Mouse (Mus musculus) thymus, postnatal 10 days (tissue): ENCODE measurements around the gene H2al2a.
"Not testable (repeated sequence)": the region's sequence is repeated elsewhere in the genome, so short reads cannot be mapped to it uniquely, and the experiment has no call there.

ENCODE experiments used
- DNase-seq, 2 experiments: peaks; one replicate each; pipeline ENCODE4 v3.0.0; 2021; ENCODE audit warnings: low spot score in 2 of 2

The H2al2a gene

GRCm38 (mm10) chr2:18028140-18029021, 31.6 kb upstream of the H2al2a start:
- peak; percentile 27 to 49 for DNase-seq

DNA sequence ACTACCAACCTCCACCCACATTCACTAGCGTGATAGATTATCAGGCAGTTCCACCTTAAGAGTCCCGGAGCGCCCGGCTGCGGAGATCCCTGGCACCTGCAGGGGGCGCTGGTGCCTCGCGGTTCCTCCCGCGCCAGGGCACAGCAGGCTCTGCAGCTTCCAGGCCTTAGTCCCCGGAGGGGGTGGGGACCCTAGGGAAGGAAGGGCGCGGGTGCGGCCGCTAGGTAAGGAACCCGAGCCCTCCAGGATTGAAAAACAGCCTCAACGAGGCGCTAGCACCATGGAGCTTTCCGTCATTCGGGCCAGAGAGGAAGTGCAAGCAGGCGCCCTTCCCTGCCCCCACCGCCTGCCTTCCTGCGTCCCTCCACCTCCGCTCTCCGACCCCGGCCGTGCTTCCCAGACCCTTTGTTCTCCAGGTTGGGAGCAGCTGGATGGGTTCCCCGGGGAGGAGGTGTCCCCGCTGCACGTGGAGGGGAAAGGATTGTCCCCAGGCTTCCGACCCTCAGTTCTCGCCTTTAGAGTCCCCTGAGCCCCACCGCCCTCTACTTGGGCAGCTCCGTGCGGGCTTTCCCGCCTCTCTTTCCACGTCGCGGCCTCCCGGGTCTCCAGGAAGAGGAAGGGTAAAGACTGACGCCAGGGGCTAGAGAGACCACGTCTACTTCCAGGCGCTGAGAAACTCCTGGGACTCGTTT, 30.8 kb upstream of the H2al2a start:
- peak; percentile 84 to 93 for DNase-seq

DNA sequence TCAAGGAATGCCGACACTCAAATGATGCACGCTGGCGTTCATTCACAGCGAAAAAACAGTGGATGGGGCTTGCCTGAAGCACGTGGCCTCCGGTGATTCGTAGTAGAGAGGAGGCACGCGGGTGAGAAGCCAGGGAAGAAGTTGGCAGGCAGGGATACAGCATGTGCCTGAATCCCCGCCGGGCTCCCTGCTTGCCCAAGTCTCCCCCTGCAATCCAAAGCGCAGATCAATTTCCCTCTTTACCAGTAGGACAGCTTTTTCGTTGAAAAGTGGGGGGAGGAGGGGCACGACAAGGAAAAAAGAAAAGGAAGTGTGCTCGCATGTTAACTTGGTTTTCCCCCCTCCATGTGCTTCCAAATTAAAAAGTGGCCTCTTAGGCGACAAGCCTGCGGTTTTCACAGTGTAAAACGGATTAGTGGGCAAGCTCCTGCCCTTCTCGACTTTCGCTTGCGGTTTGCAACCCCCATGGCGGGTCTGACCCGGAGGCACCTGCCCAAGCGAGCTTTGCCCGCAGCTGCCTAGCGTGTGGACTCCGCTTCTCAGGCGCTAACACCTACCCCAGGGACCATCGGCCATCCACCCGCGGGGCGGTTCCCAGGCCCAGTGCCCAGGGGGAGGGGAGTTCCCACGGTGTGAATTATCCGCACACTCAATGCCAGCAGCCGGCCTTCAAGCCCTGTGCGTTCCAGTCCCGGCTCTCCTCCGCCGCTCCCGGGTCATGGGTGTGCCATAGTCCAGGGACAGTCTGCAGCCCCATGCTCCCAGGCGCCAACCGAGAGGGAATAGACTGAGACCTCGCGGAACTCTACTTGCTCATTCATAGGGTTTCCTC, 29.6 kb upstream of the H2al2a start:
- DNase-seq: peak; percentile 17 to 18

DNA sequence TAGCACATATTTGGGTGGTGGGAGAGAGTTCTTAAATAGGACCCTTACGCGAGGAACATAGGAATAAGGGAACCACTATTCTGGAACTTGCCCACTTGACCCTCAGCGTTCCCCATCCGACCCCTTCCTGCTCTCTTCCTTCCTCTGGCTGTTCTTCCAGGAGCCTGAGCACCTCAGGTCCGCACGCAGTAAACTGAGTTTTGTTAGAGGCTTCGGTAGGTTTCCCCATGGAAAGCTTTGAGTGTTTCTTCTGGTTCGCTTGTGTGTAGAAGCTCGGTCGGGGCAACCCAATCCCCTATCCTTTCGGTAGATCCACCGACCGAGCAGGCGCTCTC, 29.0 kb upstream of the H2al2a start:
- DNase-seq: no peak

DNA sequence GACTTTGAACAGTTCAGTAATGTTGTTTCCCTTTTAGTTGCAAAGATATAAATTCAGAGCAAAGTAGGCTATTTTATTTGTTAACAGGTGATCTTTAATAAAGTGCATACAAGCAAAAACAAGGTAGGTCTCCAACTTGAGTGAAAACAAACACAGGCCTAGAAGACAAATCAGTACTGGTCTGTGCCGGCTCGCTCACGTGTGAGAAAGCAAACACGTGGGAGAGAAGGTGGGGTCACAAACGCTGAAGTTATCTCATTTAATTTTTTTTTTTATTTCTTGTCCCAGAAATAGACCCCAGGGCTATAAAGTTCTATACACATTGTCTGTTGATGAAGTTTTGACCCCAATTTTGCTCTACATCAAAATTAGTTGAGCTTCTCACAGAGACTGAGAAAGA, 28.4 kb upstream of the H2al2a start:
- DNase-seq: no peak

DNA sequence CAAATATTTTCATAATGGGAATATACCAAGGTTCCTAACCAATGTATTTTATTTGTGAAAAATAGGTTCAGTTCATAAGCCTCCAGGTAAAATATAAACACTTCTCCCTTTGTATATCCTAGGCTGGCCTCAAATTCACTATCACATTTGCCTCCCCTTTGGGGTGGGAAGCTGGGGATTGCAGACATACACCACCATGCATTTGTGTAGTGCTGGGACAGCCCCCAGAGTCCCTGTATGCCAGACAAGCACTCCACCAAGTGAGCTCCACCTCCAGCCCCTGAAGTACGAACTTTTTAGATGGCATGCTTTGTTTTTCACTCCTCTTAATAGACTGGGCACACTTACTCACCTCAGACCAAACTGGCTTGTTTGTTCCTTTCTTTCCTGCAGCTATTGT, 26.1 kb upstream of the H2al2a start:
- DNase-seq: no peak

- DNase-seq: no peak
Observed at GRCm38 (mm10) chr2:18019122-18019521, 22.4 kb upstream of the H2al2a start.

GRCm38 (mm10) chr2:18017321-18017720, 20.6 kb upstream of the H2al2a start:
- no peak for DNase-seq

- DNase-seq: no peak
Observed at GRCm38 (mm10) chr2:18016639-18017038, 19.9 kb upstream of the H2al2a start.

GRCm38 (mm10) chr2:18015581-18015980, 18.8 kb upstream of the H2al2a start:
- DNase-seq: no peak

DNA sequence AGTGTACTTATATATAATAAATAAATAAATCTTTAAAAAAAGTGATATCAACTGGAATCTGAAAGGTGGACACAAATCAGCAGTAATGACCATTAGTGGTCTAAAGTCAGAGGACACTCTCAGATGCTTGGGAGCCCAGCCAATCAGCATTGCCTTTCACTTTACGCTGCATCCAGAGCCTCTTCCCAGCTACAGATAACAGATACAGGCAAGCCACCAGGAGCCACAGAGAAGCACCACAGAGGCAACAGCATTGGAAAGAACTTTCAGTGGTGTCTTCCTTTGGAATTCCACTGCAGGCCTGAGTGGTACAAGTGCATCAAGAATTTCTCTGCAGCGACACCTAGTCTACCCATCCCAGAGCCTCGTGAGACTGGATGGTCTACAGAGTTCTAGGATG, 16.1 kb upstream of the H2al2a start:
- DNase-seq: no peak

- no peak for DNase-seq
Observed at GRCm38 (mm10) chr2:18011226-18011625, 14.5 kb upstream of the H2al2a start.

- no peak for DNase-seq
Observed at GRCm38 (mm10) chr2:18005137-18005536, 8.4 kb upstream of the H2al2a start.

GRCm38 (mm10) chr2:18004286-18004685, 7.5 kb upstream of the H2al2a start:
- DNase-seq: no peak

DNA sequence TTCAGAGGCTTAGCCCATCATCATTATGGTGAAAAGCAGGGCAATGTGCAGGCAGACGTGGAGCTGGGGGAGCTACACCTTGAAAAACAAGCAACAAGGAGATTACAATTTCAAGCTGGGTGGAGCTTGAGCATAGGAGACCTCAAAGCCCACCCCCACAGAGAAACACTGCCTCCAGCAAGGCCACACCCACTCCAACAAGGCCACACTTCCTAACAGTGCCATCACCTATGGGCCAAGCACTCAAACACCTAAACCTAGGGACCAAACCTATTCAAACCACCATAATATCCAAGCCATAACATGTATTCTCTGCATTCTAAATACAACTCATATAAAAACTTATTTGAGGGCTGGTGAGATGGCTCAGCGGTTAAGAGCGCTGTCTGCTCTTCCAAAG, 5.5 kb upstream of the H2al2a start:
- DNase-seq: no peak

DNA sequence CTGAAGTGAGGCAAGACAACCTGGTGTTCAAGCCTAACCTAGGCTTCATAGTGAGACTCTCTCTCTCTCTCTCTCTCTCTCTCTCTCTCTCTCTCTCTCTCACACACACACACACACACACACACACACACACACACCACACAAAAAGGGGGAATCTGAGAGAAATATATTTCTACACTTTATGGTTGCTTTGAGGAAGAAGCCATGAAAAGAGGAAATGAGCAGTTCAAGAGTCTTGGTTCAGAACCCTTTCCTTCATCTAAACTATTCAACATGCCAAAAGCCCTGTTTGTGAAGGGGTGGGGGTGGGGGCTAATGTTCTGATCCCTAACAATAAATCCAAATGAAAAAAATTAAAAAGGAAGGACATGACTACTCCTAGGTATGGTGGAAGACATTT, 7.2 kb downstream of the H2al2a start:
- no peak for DNase-seq

GRCm38 (mm10) chr2:17989115-17989514, 7.6 kb downstream of the H2al2a start:
- DNase-seq: no peak

DNA sequence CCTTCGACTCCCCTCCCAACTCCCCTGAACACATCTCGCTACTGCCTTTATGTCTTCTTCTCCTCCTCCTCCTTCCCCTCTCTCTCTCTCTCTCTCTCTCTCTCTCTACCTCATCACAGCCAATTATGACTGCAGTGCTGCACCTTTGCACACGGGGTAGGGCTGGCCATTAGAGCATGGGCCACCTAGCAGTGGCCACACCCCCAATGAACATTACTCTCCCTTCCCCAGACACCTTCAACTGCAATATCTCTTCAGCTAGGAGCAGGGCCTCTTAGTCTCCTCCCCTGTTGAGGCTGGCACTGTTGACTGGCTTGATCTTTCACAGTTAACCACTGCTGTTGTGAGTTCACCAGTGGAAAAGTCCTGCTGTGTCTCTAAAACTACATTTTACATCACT, 10.1 kb downstream of the H2al2a start:
- no peak for DNase-seq

DNA sequence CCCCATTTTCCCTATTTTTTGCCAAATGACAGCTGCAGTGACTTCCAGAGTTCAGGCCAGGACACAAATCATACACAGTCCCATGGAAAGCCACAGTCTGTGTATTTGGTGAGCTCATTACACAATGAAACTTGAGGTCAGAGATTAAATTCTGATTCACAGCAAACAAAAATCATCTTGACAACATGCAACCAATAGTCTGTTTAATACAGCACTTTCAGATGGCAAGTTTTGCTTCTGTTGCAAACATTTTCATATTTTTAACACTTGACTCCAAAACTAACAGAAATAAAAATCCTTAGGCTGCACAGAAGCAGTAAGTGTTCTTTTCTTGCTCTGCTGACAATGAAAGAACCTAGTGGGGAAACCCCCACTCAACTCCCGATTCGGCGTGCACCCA, 12.0 kb downstream of the H2al2a start:
- DNase-seq: no peak

DNA sequence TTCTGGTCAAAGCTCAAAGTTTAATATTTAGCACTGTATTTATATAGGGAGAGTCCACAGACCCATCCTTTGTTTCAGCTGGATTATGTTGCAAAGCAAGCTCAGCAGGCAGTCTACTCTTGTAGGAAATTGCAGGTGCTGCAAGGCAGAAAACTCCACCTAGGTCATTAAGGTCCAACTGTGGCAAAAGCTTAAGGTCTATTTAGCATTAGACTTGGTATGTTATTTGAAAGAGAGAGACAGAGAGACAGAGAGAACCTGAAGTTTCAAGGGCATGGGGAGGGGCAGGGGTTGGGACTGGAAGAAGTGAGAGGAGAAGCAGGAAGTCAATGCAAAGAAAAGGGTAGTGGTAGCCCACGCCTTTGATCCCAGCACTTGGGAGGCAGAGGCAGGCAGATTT, 14.0 kb downstream of the H2al2a start:
- no peak for DNase-seq

DNA sequence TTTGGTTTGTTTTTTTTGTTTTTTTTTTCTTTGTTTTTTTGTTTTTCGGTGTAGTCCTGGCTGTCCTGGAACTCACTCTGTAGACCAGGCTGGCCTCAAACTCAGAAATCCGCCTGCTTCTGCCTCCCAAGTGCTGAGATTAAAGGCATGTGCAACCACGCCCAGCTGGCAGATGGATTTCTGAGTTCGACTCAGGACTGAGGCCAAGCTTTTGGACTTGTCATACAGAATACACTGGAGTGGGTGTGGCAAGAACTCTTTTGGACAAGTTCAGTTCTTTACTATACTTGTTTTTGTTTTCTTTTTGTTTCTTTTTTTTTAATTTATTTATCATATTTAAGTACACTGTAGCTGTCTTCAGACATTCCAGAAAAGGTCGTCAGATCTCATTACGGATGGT, 18.1 kb downstream of the H2al2a start:
- DNase-seq: no peak

GRCm38 (mm10) chr2:17978251-17978650, 18.5 kb downstream of the H2al2a start:
- DNase-seq: not testable (repeated sequence)
